Mouse (Mus musculus) C2C12 (cell line): ENCODE measurements around the gene Rimbp2. TPM values are rescaled to one million over a fixed set of nuclear protein-coding genes. Genes with fewer than 3 reads are reported as not detected.

Experiments
- H3K27me3 ChIP-seq: one replicate; pipeline ENCODE4 v1.6.1; 2011; ENCODE audit not compliant: control insufficient read depth, insufficient read depth, insufficient read length
- H3K36me3 ChIP-seq: one replicate; pipeline ENCODE4 v1.6.1; 2011; ENCODE audit not compliant: control insufficient read depth, insufficient read depth
- H3K4me3 ChIP-seq: one replicate; pipeline ENCODE4 v1.5.1; 2011; ENCODE audit warnings: mild to moderate bottlenecking, control low read depth; ENCODE audit not compliant: poor library complexity, insufficient read depth, severe bottlenecking
- H3K79me2 ChIP-seq: one replicate; pipeline ENCODE4 v1.6.1; 2011; ENCODE audit not compliant: control insufficient read depth, insufficient read depth
- H3K79me3 ChIP-seq: one replicate; pipeline ENCODE4 v1.6.1; 2011; ENCODE audit warnings: low read depth, control low read depth
- H3ac ChIP-seq: one replicate; pipeline ENCODE3; 2011; ENCODE audit warnings: low read depth; ENCODE audit not compliant: control insufficient read depth, insufficient read length
- CEBPB ChIP-seq: IDR thresholded peaks from one replicate; pipeline ENCODE4 v1.6.1; 2011; ENCODE audit warnings: low read depth, mild to moderate bottlenecking, control low read depth, moderate library complexity
- CTCF ChIP-seq: IDR thresholded peaks from one replicate; pipeline ENCODE4 v1.5.1; 2011; ENCODE audit not compliant: control insufficient read depth, insufficient read depth, insufficient read length
- FOSL1 ChIP-seq: IDR thresholded peaks from one replicate; pipeline ENCODE4 v1.8.0; 2011; ENCODE audit warnings: mild to moderate bottlenecking, low read length; ENCODE audit not compliant: poor library complexity, insufficient read depth, severe bottlenecking
- MAX ChIP-seq: IDR thresholded peaks from one replicate; pipeline ENCODE4 v1.6.1; 2011; ENCODE audit warnings: mild to moderate bottlenecking, control low read depth
- MYOD1 ChIP-seq: IDR thresholded peaks from one replicate; pipeline ENCODE4 v1.6.1; 2011; ENCODE audit warnings: low read depth; ENCODE audit not compliant: control insufficient read depth, insufficient read length
- MYOG ChIP-seq: IDR thresholded peaks from one replicate; pipeline ENCODE4 v1.6.1; 2011; ENCODE audit not compliant: control insufficient read depth, insufficient read length; ENCODE audit errors: extremely low read depth
- USF1 ChIP-seq: IDR thresholded peaks from one replicate; pipeline ENCODE4 v1.6.1; 2011; ENCODE audit warnings: low read depth, mild to moderate bottlenecking, control low read depth, moderate library complexity
- polyA plus RNA-seq: library from polyadenylated mRNA; unstranded; fragments of >200 nt; fragmentation: generic; extraction: Trizol; gene quantifications from one replicate; pipeline ENCODE4 v1.2.1, GENCODE M21; 2012; ENCODE audit warnings: missing spikeins

Gene Rimbp2
- polyA plus RNA-seq, 1 experiment, result not detected

DNA sequence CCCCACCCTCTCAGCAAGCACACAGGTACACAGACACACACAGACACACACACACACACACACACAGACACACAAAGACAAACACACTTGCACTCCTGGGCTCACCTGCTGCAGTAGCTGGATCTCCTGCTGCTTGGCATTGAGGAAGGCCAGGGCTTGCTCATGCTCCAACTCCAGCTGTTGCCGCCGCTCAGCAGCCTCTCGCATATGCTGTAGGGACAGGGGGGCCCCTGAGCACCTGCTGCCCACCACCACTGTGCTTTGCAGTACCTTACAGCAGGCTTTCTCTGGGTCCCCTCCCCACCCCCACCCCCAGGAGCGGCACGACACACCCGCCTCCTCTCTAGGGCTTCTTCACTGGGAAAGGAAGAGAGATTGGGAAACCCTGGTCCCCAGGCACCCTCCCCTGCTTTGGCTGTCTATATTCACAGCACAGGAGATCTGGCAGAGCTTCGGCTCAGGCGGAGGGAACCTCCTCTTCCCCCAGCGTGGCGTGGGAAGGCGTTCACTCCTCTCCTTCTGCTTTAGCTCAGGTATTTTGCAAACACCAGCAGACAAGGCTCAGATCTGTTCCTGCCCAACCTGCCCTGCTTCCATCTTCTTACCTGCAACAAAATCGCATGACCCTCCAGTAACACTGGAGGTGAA, 133.5 kb downstream of the Rimbp2 start:
- Histone ChIP-seq H3ac (no peak overlapping the region), H3K27me3 (no peaks in the 10 kb centered on the region), H3K79me3 (no peaks in the 10 kb centered on the region), H3K4me3 (no peak overlapping the region), H3K36me3 (no peaks in the 10 kb centered on the region), H3K79me2 (no peaks in the 10 kb centered on the region)
- TF ChIP-seq MYOD1 (no peak), USF1 (no peak), MAX (no peak), CEBPB (no peak), FOSL1 (no peak), MYOG (no peak), CTCF (no peak)

- Histone ChIP-seq H3K79me3 (no peaks in the 10 kb centered on the region), H3ac (no peak overlapping the region), H3K79me2 (no peaks in the 10 kb centered on the region), H3K4me3 (no peak overlapping the region), H3K36me3 (no peaks in the 10 kb centered on the region), H3K27me3 (no peaks in the 10 kb centered on the region)
- TF ChIP-seq FOSL1 (no peak), MYOG (no peak), USF1 (no peak), CTCF (no peak), MAX (no peak), MYOD1 (no peak), CEBPB (no peak)
These were observed 137.7 kb downstream of the Rimbp2 start for GRCm38 (mm10) chr5:128815629-128816028.

DNA sequence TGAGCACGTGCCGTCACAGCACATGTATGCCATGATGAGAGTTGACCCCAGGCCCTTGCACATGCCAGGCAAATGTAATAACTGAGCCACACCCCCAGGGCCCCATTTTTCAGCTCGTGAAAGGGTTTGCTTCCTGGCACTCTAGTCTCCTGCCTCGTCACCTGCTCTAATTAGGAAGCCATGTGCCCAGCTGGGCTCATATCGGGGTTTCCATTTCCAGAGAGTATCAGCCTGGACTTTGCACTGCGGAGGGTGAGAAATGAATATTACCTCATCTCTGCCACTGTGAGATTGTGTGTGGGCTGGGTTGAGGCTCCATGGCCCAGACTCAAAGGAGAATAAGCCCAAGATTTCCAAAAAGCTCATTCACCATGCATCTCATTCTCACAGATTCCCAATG, 138.2 kb downstream of the Rimbp2 start:
- Histone ChIP-seq H3K36me3 (no peaks in the 10 kb centered on the region), H3K4me3 (no peak overlapping the region), H3K79me2 (no peaks in the 10 kb centered on the region), H3K27me3 (no peaks in the 10 kb centered on the region), H3ac (no peak overlapping the region), H3K79me3 (no peaks in the 10 kb centered on the region)
- TF ChIP-seq CEBPB (no peak), USF1 (no peak), MYOG (no peak), MYOD1 (no peak), FOSL1 (no peak)

GRCm38 (mm10) chr5:128813121-128813520, 140.2 kb downstream of the Rimbp2 start:
- TF ChIP-seq MYOD1 (no peak), CEBPB (no peak), FOSL1 (no peak), CTCF (no peak), USF1 (no peak)
- no peak overlapping the region for H3K4me3 ChIP-seq
- H3K27me3 ChIP-seq, result no peaks in the 10 kb centered on the region
- H3ac ChIP-seq, result no peak overlapping the region
- no peaks in the 10 kb centered on the region for H3K36me3 ChIP-seq
- no peaks in the 10 kb centered on the region for H3K79me2 ChIP-seq
- H3K79me3 ChIP-seq, result no peaks in the 10 kb centered on the region

- TF ChIP-seq MYOD1 (no peak), USF1 (no peak), MAX (no peak), MYOG (no peak), CEBPB (no peak), FOSL1 (no peak), CTCF (no peak)
- H3ac ChIP-seq, result no peak overlapping the region
- no peaks in the 10 kb centered on the region for H3K79me2 ChIP-seq
- H3K27me3 ChIP-seq, result no peaks in the 10 kb centered on the region
- H3K79me3 ChIP-seq, result no peaks in the 10 kb centered on the region
- no peaks in the 10 kb centered on the region for H3K36me3 ChIP-seq
- no peak overlapping the region for H3K4me3 ChIP-seq
These were observed 141.9 kb downstream of the Rimbp2 start for GRCm38 (mm10) chr5:128811431-128811830.

GRCm38 (mm10) chr5:128810006-128810405, 143.3 kb downstream of the Rimbp2 start:
- Histone ChIP-seq H3K4me3 (no peak overlapping the region), H3K79me2 (no peaks in the 10 kb centered on the region), H3K36me3 (no peaks in the 10 kb centered on the region), H3ac (no peak overlapping the region), H3K79me3 (no peaks in the 10 kb centered on the region), H3K27me3 (no peaks in the 10 kb centered on the region)
- TF ChIP-seq USF1, result no peak
- TF ChIP-seq MYOD1, result no peak
- TF ChIP-seq FOSL1, result no peak
- TF ChIP-seq MAX, result no peak
- no peak for TF ChIP-seq MYOG
- no peak for TF ChIP-seq CEBPB
- TF ChIP-seq CTCF, result no peak
